Mouse (Mus musculus) fibroblast of lung, adult 2 months (primary cell): ENCODE measurements around the gene Pttg1ip.
A peak's percentile ranks its signal among the peaks of the same experiment; 100 is the strongest.

Experiments
- DNase-seq: peaks from one replicate; pipeline ENCODE4 v3.0.0-alpha.2; 2011; ENCODE audit warnings: low read depth

Gene Pttg1ip

DNA sequence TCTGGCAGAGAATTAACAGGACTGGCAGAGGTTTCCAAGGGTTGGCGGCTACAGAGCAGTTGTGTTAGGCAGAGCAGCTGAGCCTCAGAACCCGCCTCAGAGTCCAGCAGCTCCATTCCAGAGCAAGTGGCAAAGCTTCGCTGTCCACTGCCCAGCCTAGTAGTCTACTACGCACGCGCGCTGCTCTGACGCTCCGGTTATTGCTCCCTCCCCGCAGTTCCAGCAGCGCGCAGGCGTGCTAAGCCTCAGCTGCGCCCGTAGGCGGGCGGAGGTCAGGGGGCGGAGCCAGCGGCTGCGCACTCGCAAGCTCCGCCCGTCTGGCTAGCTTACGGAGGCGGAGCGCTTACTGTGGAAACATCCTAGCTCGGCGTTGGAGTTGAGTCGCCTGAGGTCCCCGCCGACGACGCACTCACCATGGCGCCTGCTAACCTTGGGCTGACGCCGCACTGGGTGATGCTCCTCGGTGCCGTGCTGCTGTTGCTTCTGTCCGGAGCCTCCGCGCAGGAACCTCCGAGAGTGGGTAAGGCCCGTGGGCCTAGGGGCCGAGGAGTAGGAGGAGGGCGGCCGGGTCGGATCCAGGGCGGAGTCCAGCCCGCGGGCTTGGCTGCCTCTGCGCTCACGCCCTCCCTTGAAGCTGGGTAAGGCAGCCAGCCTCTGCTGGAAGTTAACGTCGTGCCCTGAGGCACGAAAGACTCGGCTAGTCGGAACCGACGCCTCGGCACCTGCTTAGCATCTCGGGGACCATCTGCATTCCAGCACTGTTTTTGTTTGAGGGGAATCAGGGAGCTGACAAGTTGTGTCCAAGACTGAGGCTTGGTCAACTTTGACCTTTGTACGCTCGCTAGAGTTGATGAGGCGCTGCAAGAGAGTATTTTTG lies at the start of gene Pttg1ip:
TSS of gene Pttg1ip (plus strand) at position 313 of the 877 bp plus-strand sequence.
- peak; percentile 99 for DNase-seq

DNA sequence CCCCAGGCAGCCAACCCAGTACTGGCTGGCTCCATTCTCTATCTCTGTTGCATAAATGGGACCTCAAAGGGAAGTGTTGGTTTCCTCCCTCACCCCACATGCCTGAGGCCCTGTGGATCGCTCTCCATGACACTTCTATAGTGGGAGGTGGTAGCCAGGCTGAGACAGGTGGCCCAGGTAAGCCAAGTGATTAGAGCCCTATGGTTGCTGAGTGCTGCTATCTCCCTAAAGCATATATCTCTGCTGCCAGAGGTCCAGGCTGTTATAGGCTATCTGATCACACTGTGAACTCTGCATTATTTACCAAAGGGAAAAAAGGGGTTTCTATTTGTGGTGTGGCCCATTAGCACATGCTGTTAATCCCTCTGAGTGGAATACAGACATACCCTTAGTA lies 49.5 kb upstream of the Pttg1ip start:
- no peak for DNase-seq

DNA sequence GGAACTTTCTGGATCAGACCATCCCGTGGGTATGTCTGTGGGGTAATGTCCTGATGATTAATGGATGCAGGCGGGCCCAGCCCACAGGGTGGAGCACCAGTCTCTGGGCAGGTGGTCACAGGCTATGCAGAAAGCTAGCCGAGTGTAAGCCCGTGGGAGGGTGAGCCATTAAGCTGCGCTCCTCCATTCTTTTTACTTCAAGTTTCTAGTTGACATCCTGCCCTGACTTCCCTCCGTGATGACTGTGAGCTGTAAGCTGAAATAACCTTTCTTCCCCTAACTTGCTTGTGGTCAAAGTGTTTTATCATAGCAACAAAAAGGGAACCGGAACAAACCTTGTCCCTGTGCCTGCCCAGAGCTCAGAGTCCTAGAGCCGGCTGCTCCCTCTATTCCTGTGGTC lies 44.8 kb upstream of the Pttg1ip start:
- DNase-seq = no peak

DNA sequence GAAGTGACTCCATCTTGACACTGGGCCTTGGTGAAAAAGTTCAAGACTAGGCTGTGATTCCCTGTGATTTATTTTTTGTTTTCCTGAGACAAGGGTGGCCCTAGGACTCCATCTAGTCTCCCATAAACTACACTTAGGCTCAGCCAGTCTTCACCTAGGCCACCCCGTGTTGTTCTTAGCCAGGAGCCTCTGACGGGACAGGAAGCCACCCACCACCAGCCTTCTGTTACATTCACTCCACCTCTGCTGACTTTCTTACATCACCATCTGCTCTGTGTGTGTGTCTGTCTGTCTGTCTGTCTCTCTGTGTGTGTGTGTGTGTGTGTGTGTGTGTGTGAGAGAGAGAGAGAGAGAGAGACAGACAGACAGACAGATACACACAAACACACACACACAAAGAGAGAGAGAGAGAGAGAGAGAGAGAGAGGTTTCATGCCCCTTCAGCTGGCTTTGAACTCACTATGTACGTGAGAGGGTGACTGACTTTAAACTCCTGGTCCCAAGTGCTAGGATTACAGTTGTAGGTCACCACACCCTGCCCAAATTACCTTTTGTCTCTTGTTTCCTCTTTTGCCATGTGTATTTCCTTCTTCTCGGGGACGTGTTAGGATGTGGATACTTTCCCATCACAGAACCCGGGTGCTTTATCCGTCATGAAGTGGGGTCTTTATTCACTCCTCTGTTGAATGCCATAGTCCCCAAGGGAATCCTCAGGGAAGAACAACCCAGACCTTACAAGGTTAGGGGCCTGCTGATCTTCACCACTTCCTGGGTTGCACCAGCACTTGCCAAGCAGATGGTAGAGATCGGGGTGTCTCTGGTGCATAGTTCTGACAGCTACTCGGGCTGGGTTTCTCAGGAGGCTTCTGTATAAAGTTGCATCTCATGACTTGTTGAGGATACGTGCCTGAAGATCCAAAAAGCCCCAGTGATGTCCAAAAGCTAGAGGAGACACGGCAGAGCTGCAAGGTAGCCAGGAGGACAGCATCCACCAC lies 44.0 kb upstream of the Pttg1ip start:
- no peak for DNase-seq

DNA sequence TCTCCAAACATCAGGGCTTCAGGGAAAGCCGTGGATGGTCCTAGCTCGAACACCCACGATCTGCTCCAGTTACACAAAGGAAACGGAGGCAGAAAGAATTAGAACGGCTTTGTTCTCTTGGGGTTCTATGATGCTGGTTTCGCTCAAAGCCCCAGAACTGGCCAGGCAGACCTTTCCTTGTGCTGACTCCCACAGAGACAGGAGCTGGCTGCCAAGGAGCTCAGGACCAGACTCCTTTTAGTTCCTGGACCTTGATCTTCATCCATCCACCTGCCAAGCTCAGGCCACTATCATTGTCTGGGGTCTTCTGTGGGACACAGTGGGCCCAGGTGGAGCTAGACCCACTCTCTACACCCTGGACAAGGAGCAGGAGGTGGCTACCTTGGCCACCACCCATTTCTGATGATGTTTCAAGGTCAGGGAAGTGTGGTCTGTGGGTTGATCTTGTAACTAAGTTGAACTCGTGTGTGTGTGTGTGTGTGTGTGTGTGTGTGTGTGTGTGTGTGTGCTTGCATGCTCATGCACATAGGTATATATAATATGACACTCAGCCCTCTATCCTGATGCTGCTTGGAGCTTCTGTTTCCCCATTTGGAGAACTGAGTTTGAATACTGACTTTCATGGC lies 42.1 kb upstream of the Pttg1ip start:
- no peak for DNase-seq

DNA sequence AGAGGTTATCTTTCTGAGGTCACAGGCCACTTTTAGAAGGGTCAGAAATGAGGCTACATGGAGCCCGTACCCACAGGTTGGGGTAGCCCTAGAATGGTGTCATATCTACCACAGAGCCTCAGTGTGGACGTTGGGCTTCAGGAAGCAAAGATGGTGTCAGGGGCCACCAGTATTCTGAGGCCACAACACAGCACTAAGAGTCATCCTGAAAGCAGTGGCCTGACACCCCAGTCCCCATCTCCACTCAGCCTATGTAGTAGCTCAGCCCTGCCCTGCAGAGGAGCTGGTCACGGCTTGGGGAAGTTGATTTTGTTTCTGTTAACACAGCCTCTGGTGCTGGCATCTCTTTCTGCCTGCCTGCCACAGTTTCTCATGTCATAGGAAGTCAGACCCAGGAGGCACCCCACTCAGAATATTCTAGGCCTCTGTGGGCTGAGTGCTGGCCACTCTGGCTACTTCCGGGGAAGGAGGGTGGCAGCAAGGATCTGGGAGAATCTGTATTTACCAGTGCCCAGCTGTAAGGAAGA lies 40.9 kb upstream of the Pttg1ip start:
- no peak for DNase-seq

DNA sequence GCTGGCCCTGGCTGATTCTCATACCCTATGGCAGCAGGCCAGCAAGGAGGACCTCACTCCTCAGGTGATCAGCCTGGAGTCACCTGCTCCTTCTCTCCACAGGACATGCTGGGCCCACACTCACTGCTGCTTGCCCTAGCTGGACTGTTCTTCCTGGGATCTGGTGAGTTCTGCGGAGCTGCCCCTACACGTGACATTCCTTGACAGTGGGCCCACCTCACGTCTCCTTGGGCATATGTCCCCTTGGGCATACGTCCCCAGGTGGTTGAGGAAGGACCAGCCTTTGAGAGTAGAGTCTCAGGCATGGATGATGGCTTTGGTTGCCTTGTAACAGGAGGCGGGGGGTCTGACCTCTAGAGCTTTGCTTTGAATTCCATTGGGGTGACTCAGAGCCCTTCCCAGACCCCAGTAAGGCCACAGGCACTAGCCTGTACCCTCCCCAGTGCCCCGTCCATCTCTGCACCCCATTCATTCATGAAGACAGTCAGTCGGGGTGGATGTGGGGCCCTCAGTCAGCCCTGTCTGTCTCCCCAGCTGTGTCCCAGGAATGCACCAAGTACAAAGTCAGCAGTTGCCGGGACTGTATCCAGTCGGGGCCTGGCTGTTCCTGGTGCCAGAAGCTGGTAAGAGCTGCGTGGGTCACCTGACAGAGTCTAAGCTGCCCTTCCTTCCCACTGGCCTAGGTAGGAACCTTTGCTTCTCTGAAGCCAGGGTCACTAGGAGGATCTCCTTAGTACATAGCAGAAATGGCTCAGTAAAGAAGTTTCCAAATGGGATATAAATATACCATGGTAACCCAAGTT lies 39.5 kb upstream of the Pttg1ip start:
- DNase-seq = no peak

DNA sequence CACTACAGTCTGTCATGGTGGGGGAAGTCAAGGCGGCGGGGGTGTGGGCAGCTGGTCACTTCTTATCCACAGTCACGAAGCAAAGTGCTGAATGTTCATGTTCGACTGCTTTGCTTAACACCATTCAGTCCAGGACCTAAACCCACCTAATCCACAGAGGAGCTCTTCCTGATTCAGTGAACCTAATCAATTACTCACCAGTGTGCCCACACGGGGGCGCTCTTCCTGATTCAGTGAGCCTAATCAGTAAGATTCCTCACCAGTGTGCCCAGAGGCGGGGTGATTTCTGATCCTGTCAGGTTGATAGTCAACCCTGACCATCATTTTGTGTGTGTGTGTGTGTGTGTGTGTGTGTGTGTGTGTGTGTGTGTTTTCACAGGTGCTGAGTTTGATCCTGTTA lies 38.3 kb upstream of the Pttg1ip start:
- DNase-seq = no peak

DNA sequence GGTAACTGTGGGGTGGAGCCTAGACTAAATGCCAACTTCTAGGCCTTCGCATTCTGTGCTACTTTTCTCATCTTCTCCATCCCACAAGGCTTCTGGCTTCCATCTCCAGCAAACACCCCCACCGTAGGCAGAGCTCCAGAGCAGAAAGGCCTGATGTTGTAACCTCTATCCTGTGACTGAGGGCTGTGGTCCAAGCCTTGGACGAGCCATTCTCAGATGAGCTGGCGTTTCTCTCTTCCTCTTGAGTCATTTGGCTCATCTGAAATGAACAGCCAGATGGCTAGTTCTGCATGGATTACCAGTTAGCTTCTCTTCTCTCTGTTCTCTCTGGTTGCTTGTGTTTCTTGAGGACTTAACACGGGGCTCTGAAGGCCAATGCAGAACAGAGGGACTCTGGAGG lies 36.6 kb upstream of the Pttg1ip start:
- peak; percentile 89 for DNase-seq

DNA sequence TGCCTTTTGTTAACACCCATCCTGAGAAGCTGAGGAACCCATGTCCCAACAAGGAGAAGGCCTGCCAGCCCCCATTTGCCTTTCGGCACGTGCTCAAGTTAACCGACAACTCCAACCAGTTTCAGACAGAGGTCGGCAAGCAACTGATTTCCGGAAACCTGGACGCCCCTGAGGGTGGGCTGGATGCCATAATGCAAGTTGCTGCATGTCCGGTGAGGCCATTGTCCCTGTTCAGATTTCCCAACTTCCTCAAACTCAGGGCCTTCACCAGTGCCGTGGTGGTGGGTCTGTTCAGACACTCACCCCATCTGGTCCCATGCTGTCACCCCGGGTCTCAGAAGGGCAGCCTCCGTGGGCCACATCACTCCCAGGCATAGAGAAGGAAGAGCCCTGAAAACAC lies 32.9 kb upstream of the Pttg1ip start:
- no peak for DNase-seq

DNA sequence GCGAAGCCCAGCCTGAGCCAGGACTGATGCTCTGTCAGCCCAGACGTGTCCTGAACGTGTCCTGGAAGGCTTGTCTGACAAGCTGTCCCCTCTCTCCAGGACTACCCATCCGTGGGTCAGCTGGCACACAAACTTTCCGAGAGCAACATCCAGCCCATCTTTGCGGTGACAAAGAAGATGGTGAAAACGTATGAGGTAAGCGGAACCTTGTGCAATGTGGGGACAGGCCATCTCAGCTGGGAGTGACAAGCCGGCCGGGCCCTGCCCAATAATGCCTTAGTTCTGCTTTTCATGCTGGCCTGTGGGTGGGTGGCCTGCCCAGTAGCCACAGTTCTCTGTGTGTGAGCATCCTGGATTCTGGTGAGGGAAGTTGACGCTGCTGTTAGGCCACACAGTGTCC lies 30.6 kb upstream of the Pttg1ip start:
- DNase-seq = no peak

DNA sequence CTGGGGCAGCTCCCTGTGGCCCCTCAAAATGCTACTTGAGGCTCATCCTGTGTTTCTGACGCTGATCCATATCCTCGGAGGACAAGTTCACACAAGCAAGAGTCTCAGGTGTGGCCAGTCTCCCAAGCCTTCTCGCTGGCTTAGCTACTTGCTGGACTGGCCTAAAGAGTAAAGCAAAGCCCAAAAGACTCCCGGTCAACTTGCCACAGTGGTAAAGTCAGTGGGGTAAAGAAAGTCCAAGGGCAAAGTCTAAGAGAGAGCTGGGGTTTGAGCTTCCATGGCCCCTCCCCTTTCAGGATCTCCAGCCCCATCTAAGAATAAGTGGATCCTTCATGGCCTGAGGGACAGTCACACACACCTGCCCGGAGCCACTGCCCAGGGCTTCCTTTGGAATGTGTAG lies 29.4 kb upstream of the Pttg1ip start:
- no peak for DNase-seq

DNA sequence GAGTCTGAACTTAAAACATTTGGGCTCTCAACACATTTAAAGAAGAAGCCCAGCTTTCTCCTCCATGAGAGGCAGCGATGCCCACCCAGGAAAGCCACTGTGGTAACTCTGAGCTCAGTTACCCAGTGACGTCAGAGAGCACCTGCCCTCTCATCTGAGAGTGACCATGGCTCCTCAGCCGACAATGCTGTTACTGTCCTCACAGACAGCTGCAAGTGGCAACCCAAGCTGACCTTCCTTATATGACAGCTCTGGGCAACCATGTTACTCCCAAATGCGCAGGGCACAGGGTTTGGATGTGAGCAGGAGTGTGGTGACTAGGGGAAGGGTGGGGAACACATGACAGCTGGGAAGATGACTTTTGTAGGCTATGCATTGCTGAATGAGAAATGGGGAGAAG lies 28.2 kb upstream of the Pttg1ip start:
- no peak for DNase-seq

DNA sequence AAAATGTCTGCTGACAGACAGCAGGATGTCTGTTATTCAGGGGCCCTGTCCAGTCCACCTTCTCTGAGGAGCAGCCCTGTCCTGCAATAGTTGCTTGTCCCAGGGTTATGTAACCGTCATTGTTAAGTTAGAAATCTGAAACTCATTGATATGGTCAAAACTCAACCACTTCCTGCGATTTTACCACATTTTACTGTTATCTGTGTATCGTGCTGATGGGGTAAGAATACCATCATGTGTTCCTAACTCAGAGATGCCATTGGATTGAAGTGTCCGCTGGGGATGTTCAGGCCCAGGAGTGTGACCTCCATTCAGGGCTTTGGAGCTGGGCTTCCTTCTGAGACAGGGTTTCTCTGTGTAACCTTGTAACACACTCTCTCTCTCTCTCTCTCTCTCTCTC lies 26.6 kb upstream of the Pttg1ip start:
- no peak for DNase-seq

DNA sequence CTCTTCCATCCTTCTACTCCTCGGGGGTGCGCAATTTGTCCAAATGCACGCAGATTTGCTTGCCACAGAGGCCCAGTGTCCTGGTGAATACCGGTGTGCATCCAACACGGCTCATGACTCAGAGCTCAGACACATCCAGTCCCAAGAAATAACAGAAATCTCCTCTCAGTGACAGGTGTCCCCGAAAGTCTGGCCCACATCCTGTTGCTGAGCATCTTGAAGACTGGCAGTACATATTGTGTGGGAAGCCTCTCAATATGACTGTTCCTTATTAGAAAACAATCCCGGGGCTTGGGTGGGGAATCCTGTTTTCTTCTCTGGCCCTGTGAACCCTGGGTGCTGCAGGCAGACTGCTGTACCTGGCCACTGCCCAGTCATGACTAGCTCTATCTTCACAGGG lies 24.9 kb upstream of the Pttg1ip start:
- no peak for DNase-seq

DNA sequence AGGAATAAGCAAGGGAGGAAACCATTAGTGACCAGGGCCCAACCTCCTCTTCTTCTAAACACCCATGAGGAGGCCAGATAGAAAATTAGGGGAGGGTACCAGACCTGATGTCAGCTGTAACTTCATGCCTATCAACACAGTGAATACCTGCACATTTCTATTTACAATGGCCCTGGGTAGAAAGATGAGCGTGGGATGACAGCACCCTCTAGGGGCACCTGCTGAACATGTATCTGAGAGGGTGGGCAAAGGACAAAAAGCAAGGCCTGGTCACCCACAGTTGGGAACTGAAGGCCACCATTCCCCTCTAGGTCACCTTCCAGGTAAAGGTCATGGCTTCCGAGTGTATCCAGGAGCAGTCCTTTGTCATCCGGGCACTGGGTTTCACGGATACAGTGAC lies 23.9 kb upstream of the Pttg1ip start:
- DNase-seq = no peak

DNA sequence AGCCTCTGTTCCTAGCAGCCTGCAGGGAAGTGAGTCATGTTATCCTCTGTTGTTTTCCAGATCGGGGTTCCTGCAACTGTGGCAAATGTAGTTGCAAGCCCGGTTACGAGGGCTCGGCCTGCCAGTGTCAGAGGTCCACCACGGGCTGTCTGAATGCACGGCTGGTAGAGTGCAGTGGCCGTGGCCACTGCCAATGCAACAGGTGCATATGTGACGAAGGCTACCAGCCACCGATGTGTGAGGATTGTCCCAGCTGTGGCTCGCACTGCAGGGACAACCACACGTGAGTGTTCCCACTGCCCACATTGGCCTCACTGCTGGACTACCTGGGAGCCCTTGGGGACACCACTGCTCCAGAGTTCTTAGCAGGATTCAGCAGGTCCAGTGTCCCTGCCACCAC lies 21.4 kb upstream of the Pttg1ip start:
- DNase-seq = no peak

DNA sequence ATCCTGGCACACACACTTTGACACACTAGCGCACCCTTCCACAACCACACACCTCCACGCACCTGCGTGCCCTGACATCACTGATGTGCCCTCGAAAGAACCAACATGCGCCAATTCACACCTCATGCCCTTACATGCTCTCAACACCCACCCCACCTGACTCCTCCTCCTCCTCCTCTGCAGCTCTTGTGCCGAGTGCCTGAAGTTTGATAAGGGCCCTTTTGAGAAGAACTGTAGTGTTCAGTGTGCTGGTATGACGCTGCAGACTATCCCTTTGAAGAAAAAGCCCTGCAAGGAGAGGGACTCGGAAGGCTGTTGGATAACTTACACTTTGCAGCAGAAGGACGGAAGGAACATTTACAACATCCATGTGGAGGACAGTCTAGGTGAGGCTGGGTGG lies 20.7 kb upstream of the Pttg1ip start:
- no peak for DNase-seq

DNA sequence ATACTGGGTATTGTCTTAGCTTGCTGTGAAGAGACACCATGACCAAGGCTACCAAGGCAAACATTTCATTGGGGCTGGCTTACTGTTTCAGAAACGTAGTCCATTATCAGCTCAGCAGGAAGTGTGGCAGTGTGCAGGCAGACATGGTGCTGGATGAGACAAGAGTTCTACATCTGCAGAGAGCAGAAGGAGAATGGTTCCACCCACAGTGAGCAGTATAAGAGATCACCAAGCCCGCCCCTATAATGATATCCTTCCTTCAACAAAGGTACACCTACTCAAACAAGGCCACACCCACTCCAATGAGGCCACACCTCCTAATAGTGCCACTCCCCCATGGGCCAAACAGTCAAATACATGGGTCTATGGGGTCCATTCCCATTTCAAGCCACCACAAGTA lies 20.0 kb upstream of the Pttg1ip start:
- no peak for DNase-seq

DNA sequence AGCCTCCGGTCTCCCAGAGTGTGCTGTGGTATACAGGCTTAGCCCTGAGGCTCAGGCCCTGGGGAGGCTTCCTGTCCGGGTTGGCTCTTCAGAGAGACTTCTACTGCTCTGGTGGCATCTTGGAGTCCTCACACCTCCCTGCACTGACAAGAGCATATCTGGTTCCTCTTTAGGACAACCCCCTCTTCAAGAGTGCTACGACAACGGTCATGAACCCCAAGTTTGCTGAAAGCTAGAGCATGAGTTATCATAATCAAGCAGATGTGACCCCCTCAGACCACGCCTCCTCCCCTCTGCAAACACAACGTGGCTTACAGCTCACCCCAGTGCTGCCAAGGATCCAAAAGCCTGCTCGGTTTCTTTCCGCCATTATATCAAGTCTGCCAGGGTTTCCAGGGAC lies 16.5 kb upstream of the Pttg1ip start:
- no peak for DNase-seq

DNA sequence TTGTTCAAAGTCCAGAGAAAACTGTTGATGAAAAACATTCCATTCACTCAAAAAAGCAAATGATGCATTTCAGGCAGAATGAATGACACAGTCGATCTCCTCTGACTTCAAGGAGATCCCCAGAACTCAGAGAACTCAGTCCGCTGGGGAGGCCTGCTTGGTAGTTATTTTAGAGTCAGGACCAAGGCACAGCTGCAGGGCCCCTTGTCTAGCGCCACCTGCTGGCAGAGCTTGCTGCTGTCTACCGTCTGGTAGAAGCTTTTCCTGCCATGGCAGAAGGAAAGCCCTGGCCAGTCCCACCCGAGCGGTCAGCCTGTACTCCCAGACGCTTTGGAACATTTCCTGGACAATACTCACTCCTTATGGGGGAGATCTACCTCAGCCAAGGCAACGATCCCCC lies 14.9 kb upstream of the Pttg1ip start:
- DNase-seq = peak; percentile 28
